Mouse (Mus musculus) brain, embryonic 14.5 days (tissue): ENCODE measurements at regions not wholly inside any gene's neighbourhood (a gene's known extent, or its start where the extent isn't known, plus 50 kb on each side); places are given as distances from the start of the nearest gene placed in this dataset.

Source experiments
- CTCF ChIP-seq: fragments of 200-500 bp; IDR thresholded peaks from 2 replicates; pipeline ENCODE4 v1.5.1; 2012; ENCODE audit warnings: inconsistent platforms, mild to moderate bottlenecking, moderate library complexity, borderline replicate concordance; ENCODE audit not compliant: insufficient read depth, insufficient read length; ENCODE audit errors: extremely low read depth
- POLR2A ChIP-seq: fragments of 200-500 bp; IDR thresholded peaks from 2 replicates; pipeline ENCODE4 v1.6.1; 2012; ENCODE audit warnings: mild to moderate bottlenecking, inconsistent platforms, borderline replicate concordance; ENCODE audit not compliant: poor library complexity, insufficient read depth, insufficient read length, severe bottlenecking; ENCODE audit errors: extremely low read depth

DNA sequence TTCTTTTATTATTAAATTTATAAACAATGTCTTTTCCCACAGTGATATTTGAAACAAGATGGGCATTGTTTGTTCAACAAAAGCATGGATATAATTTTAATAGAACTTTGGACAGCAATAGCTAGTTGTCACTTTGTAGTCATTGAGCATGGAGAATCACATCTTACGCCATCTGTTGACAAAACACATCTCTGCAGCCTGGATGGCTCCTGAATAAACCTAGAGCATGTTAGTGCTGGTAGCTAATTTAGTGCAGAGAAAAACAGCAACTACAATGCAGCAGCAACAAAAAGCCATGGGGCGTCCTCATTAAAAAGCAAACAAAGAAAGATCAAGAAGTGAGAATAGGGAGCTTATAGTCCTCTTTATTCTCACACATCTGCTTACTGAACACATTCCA, 900.9 kb upstream of the Cdh7 start:
- TF ChIP-seq CTCF (no peak), POLR2A (no peak)
